Mouse (Mus musculus): ENCODE measurements around the gene Disp3.

The Disp3 gene

GRCm38 (mm10) chr4:148288055-148288549 lies 337 bp upstream of the Disp3 start:
- CTCF ChIA-PET = no interaction called here

- CTCF ChIA-PET = no interaction called here
Observed at GRCm38 (mm10) chr4:148287041-148287440, 724 bp downstream of the Disp3 start.

- CTCF ChIA-PET = no interaction called here
Observed at GRCm38 (mm10) chr4:148286226-148287031, 1.3 kb downstream of the Disp3 start.

GRCm38 (mm10) chr4:148284219-148284618 lies 3.5 kb downstream of the Disp3 start:
- CTCF ChIA-PET = no interaction called here

- CTCF ChIA-PET = no interaction called here
Observed at GRCm38 (mm10) chr4:148276816-148277491, 10.8 kb downstream of the Disp3 start.

- CTCF ChIA-PET = no interaction called here
Observed at GRCm38 (mm10) chr4:148274671-148275070, 13.1 kb downstream of the Disp3 start.

GRCm38 (mm10) chr4:148273229-148273628 lies 14.5 kb downstream of the Disp3 start:
- CTCF ChIA-PET = no interaction called here

- CTCF ChIA-PET = no interaction called here
Observed at GRCm38 (mm10) chr4:148271656-148272055, 16.1 kb downstream of the Disp3 start.

- CTCF ChIA-PET = no interaction called here
Observed at GRCm38 (mm10) chr4:148266973-148267507, 20.7 kb downstream of the Disp3 start.

- CTCF ChIA-PET = interaction anchor here (0.6 kb wide), 1 partner anchor 190 kb away, joined by 3 read pairs; no protein-coding TSS in a partner anchor
Observed at GRCm38 (mm10) chr4:148259941-148260340, 27.8 kb downstream of the Disp3 start.

- CTCF ChIA-PET = no interaction called here
Observed at GRCm38 (mm10) chr4:148249341-148249740, 38.4 kb downstream of the Disp3 start.

GRCm38 (mm10) chr4:148240387-148240786 lies 47.4 kb downstream of the Disp3 start:
- CTCF ChIA-PET = no interaction called here

GRCm38 (mm10) chr4:148239474-148240130 lies 48.2 kb downstream of the Disp3 start:
- CTCF ChIA-PET = no interaction called here

GRCm38 (mm10) chr4:148238919-148239318 lies 48.8 kb downstream of the Disp3 start:
- CTCF ChIA-PET = no interaction called here

GRCm38 (mm10) chr4:148238218-148238617 lies 49.5 kb downstream of the Disp3 start:
- CTCF ChIA-PET = no interaction called here

- CTCF ChIA-PET = no interaction called here
Observed at GRCm38 (mm10) chr4:148236664-148237063, 51.1 kb downstream of the Disp3 start.

- CTCF ChIA-PET = no interaction called here
Observed at GRCm38 (mm10) chr4:148233061-148233460, 54.7 kb downstream of the Disp3 start.

GRCm38 (mm10) chr4:148232615-148233014 lies 55.1 kb downstream of the Disp3 start:
- CTCF ChIA-PET = no interaction called here

- CTCF ChIA-PET = no interaction called here
Observed at GRCm38 (mm10) chr4:148232124-148232523, 55.6 kb downstream of the Disp3 start.

- CTCF ChIA-PET = no interaction called here
Observed at GRCm38 (mm10) chr4:148229646-148230045, 58.1 kb downstream of the Disp3 start.

GRCm38 (mm10) chr4:148222983-148223382 lies 64.8 kb downstream of the Disp3 start:
- CTCF ChIA-PET = no interaction called here

- CTCF ChIA-PET = no interaction called here
Observed at GRCm38 (mm10) chr4:148220656-148221055, 67.1 kb downstream of the Disp3 start.

Measured in spleen, embryonic (tissue).